Mouse (Mus musculus) kidney, adult 10 weeks (tissue): ENCODE measurements around the gene Ifi213. TPM values are rescaled to one million over a fixed set of nuclear protein-coding genes. Genes with fewer than 3 reads are reported as not detected.

Experiments used
- polyA plus RNA-seq: library from polyadenylated mRNA; stranded (reverse); fragments of 350-450 nt; fragmentation: Illumina TruSeq; extraction: RNeasy Lipid Tissue Mini Kit (QIAGEN cat#74804); gene quantifications from one replicate; pipeline ENCODE4 v1.2.3, GENCODE M21; 2014; ENCODE audit warnings: low read depth, low replicate concordance

Gene Ifi213
- 5.9 TPM for polyA plus RNA-seq

DNA sequence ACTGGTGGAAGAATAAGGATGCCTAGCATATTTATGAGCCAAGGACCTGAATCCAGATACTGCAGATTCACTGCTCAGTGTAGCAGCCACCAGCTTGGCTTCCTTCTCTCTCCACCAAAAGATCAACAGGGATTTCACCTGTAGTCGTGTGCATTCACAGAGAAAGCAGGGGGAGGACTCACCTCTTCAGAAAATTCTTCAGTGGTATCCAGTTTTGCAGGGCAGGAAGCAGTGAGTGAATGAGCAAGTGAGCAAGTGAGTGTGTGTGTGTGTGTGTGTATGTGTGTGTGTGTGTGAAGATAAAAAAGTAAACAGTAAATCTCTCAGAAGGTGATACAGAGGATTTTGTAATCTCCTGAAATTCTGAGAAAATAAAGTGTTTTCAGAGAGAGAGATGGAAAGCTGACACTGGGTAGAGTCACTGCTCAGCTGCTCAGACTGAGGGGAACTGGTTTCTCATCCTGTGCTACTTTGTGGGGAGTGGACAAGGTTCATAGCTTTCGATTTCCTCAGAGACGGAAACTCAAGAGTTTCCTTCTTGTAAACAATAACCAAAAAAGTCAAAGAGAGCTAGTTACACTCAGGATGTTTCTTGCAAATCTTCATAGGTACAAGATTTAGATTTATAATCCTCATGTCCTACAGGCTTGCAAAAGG, at the start of gene Ifi213:
Gene Ifi213 (minus strand): TSS at position 437 of the 657 bp plus-strand sequence.

DNA sequence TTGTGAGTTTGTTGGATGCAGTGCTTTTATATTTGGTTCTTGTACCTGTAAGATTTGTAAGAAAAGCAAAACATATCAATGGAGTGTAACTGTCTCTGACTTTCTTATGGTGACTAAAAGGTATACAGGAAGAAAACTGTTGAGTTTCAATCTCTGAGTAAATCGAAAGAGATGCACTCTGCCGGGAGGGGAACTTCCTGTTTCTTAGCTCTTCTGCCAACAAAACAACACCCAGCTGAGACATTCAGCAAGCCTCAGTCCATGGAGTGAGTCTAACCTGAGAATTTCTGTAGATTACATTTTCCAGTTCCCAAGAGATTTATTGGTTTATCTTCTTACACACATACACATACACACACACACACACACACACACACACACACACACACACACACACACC, 31.5 kb upstream of the Ifi213 start, which contains the start of gene Ifi209:
Gene Ifi209 (plus strand): TSS at position 296 of the 400 bp plus-strand sequence.

DNA sequence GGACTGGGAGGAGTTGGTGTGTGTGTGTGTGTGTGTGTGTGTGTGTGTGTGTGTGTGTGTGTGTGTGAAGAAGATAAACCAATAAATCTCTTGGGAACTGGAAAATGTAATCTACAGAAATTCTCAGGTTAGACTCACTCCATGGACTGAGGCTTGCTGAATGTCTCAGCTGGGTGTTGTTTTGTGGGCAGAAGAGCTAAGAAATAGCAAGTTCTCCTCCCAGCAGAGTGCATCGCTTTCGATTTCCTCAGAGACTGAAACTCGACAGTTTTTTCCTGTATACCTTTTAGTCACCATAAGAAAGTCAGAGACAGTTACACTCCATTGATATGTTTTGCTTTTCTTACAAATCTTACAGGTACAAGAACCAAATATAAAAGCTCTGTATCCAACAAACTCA, 63.3 kb downstream of the Ifi213 start, which contains the start of gene Ifi214:
Gene Ifi214 (minus strand): TSS at position 167 of the 400 bp plus-strand sequence.

Other genes with a start within 250 kb of the Ifi213 start
- gene Aim2, start 248.4 kb downstream of the Ifi213 start, polyA plus RNA-seq: 0.89 TPM
- gene Cadm3, start 231.6 kb downstream of the Ifi213 start, polyA plus RNA-seq: 0.16 TPM
- gene Ifi206, start 108.2 kb downstream of the Ifi213 start, polyA plus RNA-seq: 1.1 TPM
- not detected for gene Ifi214, start 63.3 kb downstream of the Ifi213 start, polyA plus RNA-seq
- 3.4 TPM for gene Ifi209, start 31.6 kb upstream of the Ifi213 start, polyA plus RNA-seq
- 3.0 TPM for gene Ifi208, start 74.4 kb upstream of the Ifi213 start, polyA plus RNA-seq
- gene Ifi207, start 142.5 kb upstream of the Ifi213 start, polyA plus RNA-seq: 4.6 TPM
- 10.5 TPM for gene Ifi204, start 167.7 kb upstream of the Ifi213 start, polyA plus RNA-seq